Mouse (Mus musculus): ENCODE measurements around the gene Prepl. TPM values are rescaled to one million over a fixed set of nuclear protein-coding genes. Genes with fewer than 3 reads are reported as not detected.
A peak's percentile ranks its signal among the peaks of the same experiment; 100 is the strongest.

The Prepl gene
- 126 and 135 TPM in 2 replicates for polyA plus RNA-seq (2015; fragmentation: Nextera tagmentation; extraction: Ambion mirVana)

DNA sequence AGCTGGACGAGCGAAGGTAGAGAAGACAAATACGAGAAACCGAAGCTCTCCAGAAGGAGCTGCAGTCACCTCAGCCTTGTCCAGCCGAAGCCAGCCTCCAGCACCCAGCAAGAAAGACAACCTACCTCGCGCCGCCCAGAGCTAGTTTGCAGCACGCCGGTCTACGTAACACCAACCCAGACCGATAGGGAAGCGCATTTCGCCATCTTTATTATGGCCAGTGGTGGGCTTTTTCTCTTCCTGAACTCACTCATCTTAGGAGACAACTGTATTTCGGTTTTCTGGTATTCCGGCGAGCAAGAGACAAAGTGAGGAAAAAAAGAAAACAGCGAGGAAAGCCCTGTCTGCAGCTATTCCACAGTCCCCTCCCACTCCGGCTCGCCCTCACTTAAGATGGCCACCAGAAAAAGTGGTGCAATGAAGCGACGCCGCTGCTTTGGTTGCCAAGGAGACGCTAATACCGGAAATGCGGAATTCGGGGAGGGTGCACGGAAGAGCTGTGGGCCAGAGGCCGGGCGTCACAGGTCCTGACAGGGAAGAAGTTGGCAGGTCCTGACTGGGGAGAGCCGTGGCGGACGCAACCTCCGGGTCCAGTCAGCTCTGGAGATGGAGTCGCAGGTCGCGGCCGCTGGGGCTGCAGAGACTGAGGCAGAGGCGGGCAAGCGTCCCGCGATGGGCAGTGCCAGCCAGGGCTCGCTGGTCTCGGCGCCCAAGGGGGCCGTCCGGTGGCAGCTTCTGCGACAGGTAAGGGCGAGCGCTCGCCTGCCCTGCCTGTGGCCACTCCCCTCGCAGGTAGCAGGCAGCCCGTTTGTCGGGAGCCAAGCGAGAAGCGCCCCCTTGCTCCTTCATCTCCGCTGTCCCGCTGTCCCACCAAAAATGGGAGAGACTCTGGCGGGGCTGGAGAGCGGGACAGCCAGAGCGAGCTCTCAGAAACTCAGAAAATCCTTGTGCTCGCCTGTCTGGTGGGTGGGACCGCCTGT, at the start of gene Prepl, which contains the start of gene Camkmt:
TSS of gene Prepl (minus strand) at position 122 of the 980 bp plus-strand sequence.
TSS of gene Camkmt (plus strand) at position 433 of the 980 bp plus-strand sequence.
- H3K9ac ChIP-seq (replicated peaks): peak within 1 kb of the TSS; percentile 83
- WGBS: under 1% methylated on average over 63 of the region's 63 CpGs
- H3K4me1 ChIP-seq: peaks cover 31% of the 10 kb centered on the region
- ATAC-seq (ENCODE audit: low FRiP score): peak; percentile 98
- peak within 1 kb of the TSS; percentile 98 for H3K4me3 ChIP-seq (replicated peaks)
- peak within 1 kb of the TSS; percentile 94 for H3K27ac ChIP-seq (replicated peaks)
- H3K9me3 ChIP-seq (replicated peaks): no peaks in the 10 kb centered on the region
- H3K36me3 ChIP-seq: no peaks in the 10 kb centered on the region
- no peaks in the 10 kb centered on the region for H3K27me3 ChIP-seq (replicated peaks)
- H3K4me2 ChIP-seq: peak within 1 kb of the TSS; percentile 76

DNA sequence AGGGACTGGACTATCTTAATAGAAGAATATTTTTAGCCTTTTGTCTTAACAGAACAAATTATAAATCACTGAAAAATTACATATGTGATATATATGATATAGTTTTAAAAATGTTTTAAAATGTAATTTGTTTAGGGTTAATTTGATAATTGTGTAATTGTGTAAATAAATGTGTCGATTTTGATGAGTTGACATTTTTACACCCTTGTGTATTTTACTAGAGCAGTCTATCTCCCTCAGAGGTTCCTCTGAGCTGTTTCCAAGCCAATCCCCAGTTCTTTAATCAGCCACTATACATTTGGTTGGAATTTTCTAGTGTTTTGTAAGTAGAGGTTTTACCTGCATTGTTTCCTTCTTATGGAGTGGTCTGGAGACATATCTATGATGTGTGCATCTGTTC, 48.4 kb upstream of the Prepl start:
- Histone ChIP-seq H3K4me2 (no peak overlapping the region), H3K4me3 (replicated peaks) (no peak overlapping the region), H3K27ac (replicated peaks) (no peak overlapping the region), H3K36me3 (no peaks in the 10 kb centered on the region), H3K9ac (replicated peaks) (no peak overlapping the region), H3K9me3 (replicated peaks) (no peaks in the 10 kb centered on the region), H3K4me1 (no peaks in the 10 kb centered on the region), H3K27me3 (replicated peaks) (no peaks in the 10 kb centered on the region)
- ATAC-seq (ENCODE audit: low FRiP score): no peak
- WGBS: 95% methylated on average over 1 of the region's 1 CpGs

DNA sequence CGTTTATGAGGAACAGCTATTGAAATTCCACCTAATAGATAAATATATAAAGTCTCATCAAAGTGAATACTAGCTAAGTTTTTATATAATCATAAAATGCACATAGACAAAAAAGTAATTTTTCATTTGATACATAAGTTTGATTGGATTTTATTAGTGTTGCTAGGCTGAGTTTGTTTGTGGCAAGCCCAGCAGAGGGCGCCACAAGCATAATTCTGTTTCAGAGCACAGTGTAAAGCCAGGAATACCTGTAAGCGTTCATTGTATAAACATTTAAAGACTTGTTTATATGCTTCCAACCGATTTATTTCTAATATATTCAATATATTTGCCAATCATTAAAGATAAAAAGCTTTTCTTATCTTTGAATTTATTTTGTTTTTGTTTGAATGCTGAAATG, 26.6 kb upstream of the Prepl start:
- no peak overlapping the region for H3K4me3 ChIP-seq (replicated peaks)
- no peak overlapping the region for H3K9ac ChIP-seq (replicated peaks)
- no peak overlapping the region for H3K27ac ChIP-seq (replicated peaks)
- H3K4me2 ChIP-seq: no peak overlapping the region
- H3K36me3 ChIP-seq: no peaks in the 10 kb centered on the region
- H3K4me1 ChIP-seq: no peaks in the 10 kb centered on the region
- H3K9me3 ChIP-seq (replicated peaks): no peaks in the 10 kb centered on the region
- WGBS: 32% methylated on average over 4 of the region's 4 CpGs
- no peak for ATAC-seq (ENCODE audit: low FRiP score)
- H3K27me3 ChIP-seq (replicated peaks): no peaks in the 10 kb centered on the region

DNA sequence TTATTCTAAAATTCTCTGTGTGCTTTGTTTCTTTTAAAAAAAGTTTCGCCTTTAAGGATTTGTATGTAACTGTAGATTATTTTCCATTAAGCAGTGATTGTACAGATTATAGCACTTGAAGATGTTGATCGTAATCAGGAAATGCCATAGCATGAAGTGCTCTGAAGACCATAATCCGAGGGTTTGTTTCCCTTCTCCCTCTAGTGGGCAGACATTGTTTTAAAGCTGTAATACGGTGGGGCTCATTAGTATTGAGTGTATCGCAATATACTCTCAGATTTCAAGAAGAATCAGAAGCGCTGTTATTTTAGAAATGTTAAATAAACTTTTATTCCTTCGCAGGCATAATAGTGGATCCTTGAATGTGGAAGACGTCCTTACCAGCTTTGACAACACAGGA, 23.4 kb upstream of the Prepl start:
- Histone ChIP-seq H3K4me3 (replicated peaks) (no peak overlapping the region), H3K27ac (replicated peaks) (no peak overlapping the region), H3K36me3 (no peaks in the 10 kb centered on the region), H3K27me3 (replicated peaks) (no peaks in the 10 kb centered on the region), H3K9ac (replicated peaks) (no peak overlapping the region), H3K4me1 (no peaks in the 10 kb centered on the region), H3K9me3 (replicated peaks) (no peaks in the 10 kb centered on the region), H3K4me2 (no peak overlapping the region)
- WGBS: 87% methylated on average over 8 of the region's 8 CpGs
- ATAC-seq (ENCODE audit: low FRiP score): no peak

DNA sequence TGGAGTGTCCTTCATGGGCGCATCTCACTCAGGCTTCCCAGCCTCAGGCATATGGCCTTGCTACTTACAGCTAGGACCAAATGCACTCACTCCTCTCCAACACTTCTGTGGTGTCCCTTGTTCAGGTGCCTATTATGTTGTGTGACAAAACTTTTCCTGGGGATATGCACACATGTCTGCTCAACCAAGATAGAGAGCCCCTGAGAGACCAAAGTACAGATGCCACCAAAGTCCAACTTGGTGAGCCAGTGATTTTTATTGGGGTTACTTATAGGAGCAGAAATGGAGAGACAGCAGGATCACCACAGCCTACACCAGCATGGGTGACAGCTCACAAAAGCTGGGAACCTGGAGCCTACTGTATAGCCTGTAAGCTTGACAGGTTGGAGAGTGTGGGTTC, 20.6 kb upstream of the Prepl start:
- no peak for ATAC-seq (ENCODE audit: low FRiP score)
- H3K9ac ChIP-seq (replicated peaks): no peak overlapping the region
- H3K4me1 ChIP-seq: no peaks in the 10 kb centered on the region
- H3K9me3 ChIP-seq (replicated peaks): no peaks in the 10 kb centered on the region
- WGBS: 100% methylated on average over 1 of the region's 1 CpGs
- no peaks in the 10 kb centered on the region for H3K27me3 ChIP-seq (replicated peaks)
- no peak overlapping the region for H3K4me2 ChIP-seq
- no peaks in the 10 kb centered on the region for H3K36me3 ChIP-seq
- no peak overlapping the region for H3K27ac ChIP-seq (replicated peaks)
- H3K4me3 ChIP-seq (replicated peaks): no peak overlapping the region

DNA sequence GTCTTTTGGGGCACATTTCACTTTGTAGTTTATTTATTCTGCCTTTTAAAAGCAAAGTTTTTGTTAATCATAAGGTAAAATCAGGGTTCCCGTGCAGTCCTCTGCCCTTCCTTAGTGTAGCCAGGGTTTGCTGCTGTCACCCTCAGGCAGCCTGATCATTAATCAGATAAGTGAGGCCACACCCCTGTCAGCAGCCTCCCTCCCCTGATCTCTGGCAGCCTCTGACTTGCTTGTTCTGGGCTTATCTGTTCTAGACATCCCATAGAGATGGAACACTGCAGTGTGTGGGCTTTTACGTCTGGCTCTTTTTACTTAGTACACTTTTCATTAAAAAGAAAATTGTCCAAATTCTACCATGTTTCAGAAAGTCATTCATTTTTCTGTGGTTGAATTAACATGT, 13.3 kb upstream of the Prepl start:
- 57% methylated on average over 2 of the region's 2 CpGs for WGBS
- Histone ChIP-seq H3K36me3 (peaks cover 21% of the 10 kb centered on the region), H3K27me3 (replicated peaks) (no peaks in the 10 kb centered on the region), H3K4me3 (replicated peaks) (no peak overlapping the region), H3K27ac (replicated peaks) (no peak overlapping the region), H3K4me1 (no peaks in the 10 kb centered on the region), H3K4me2 (no peak overlapping the region), H3K9ac (replicated peaks) (no peak overlapping the region), H3K9me3 (replicated peaks) (no peaks in the 10 kb centered on the region)
- no peak for ATAC-seq (ENCODE audit: low FRiP score)

DNA sequence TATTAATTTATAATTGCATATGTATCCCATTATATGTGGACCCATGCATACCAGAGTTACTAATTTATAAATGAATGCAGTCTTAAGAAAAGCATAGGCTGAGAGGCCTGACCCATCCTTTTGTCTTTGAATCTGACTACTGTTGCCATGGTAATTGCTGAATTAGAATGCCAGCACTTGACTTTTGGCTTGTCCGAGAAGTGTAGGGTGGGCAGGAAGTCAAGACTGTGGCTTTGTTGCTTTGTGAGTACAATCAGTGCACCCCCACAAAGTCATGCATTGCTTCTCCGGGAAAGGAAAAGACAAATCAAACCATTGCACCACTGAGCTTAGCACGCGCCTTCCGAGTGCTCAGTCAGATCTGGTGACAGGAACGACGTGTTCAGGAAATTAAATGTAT, 11.7 kb upstream of the Prepl start:
- no peaks in the 10 kb centered on the region for H3K27me3 ChIP-seq (replicated peaks)
- H3K9ac ChIP-seq (replicated peaks): no peak overlapping the region
- no peak overlapping the region for H3K4me2 ChIP-seq
- 29% methylated on average over 7 of the region's 7 CpGs for WGBS
- no peak for ATAC-seq (ENCODE audit: low FRiP score)
- no peaks in the 10 kb centered on the region for H3K4me1 ChIP-seq
- H3K4me3 ChIP-seq (replicated peaks): no peak overlapping the region
- no peak overlapping the region for H3K27ac ChIP-seq (replicated peaks)
- peaks cover 34% of the 10 kb centered on the region for H3K36me3 ChIP-seq
- no peaks in the 10 kb centered on the region for H3K9me3 ChIP-seq (replicated peaks)

DNA sequence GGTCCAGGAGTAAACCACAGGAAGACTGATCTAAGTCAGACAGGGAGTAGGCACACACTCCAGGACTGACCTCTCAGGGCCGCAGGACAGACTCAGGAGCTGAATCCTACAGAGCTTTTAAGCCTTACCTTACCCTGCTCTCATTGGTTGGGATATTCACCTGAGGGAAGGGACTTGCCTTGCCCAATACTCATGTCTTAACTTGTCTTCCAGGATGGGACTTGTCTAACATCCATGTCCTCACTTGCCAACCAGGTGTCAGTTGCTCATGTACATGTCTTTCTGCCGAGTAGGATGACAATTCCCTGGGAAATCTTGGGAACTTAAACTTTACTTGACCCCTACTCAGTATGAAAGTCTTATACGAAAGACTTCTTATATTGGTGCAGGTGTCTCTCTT, 10.2 kb upstream of the Prepl start:
- H3K4me3 ChIP-seq (replicated peaks): no peak overlapping the region
- H3K9ac ChIP-seq (replicated peaks): no peak overlapping the region
- H3K4me1 ChIP-seq: no peaks in the 10 kb centered on the region
- no peak overlapping the region for H3K4me2 ChIP-seq
- H3K27ac ChIP-seq (replicated peaks): no peak overlapping the region
- ATAC-seq (ENCODE audit: low FRiP score): no peak
- WGBS: 76% methylated on average over 3 of the region's 3 CpGs
- H3K27me3 ChIP-seq (replicated peaks): no peaks in the 10 kb centered on the region
- no peaks in the 10 kb centered on the region for H3K9me3 ChIP-seq (replicated peaks)
- peaks cover 34% of the 10 kb centered on the region for H3K36me3 ChIP-seq

DNA sequence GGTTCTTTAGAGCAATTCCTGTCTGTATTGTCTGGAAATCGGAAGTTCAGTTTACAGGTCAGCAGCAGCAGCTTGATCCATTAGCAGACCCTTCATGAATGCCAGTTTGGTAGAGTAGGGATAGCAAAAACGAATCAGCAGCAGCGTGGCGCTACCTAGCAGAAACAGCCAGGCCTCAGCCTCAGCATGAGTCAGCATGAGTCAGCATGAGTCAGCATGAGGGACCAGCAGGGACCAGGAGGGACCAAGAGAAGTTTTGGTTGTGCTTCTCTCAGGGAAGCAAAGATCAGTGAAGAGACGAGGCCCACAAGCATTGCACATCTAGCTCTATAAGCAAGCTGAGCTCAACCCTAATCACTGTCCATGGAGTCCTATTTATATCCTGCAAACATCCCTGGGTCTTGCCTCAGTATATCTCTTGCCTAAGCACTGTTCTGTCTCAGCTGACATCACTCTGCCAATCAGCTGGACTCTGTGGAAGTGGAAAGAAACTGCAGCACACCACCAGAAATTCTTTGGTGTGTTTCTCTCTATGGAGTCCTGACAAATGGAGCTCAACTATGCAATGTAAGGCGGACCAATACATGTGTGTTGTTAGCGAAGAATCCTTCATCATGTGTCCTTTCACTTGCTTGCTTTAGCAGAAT, 8.8 kb upstream of the Prepl start:
- WGBS: 94% methylated on average over 7 of the region's 7 CpGs
- Histone ChIP-seq H3K9me3 (replicated peaks) (no peaks in the 10 kb centered on the region), H3K9ac (replicated peaks) (no peak overlapping the region), H3K4me1 (no peaks in the 10 kb centered on the region), H3K36me3 (peaks cover 34% of the 10 kb centered on the region), H3K4me3 (replicated peaks) (no peak overlapping the region), H3K27ac (replicated peaks) (no peak overlapping the region), H3K27me3 (replicated peaks) (no peaks in the 10 kb centered on the region), H3K4me2 (no peak overlapping the region)
- ATAC-seq (ENCODE audit: low FRiP score): no peak

DNA sequence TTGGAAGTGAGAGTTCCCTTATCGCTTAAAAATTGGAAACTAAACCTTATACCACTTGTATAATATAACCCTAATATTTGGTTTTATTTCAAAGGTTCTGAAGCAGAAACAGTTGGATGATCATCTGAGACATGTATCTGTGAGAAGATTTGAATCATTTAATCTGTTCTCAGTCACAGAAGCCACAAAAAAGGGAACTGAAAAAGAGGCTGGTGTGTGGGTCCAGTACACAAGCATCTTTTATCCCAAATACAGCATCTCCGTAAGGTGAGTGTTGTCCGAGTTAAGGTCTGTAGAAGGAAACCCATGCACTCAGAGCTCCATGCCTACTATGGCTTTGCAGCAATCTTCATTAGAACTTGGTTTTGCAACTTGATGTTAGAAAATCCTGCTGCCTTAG, 6.4 kb upstream of the Prepl start:
- H3K4me2 ChIP-seq: no peak overlapping the region
- peaks cover 6% of the 10 kb centered on the region; the same call in 1 of the 2 replicates for H3K4me1 ChIP-seq
- H3K9me3 ChIP-seq (replicated peaks): no peaks in the 10 kb centered on the region
- peaks cover 34% of the 10 kb centered on the region for H3K36me3 ChIP-seq
- H3K4me3 ChIP-seq (replicated peaks): no peak overlapping the region
- no peaks in the 10 kb centered on the region for H3K27me3 ChIP-seq (replicated peaks)
- no peak overlapping the region for H3K9ac ChIP-seq (replicated peaks)
- no peak for ATAC-seq (ENCODE audit: low FRiP score)
- no peak overlapping the region for H3K27ac ChIP-seq (replicated peaks)
- WGBS: 95% methylated on average over 3 of the region's 3 CpGs

DNA sequence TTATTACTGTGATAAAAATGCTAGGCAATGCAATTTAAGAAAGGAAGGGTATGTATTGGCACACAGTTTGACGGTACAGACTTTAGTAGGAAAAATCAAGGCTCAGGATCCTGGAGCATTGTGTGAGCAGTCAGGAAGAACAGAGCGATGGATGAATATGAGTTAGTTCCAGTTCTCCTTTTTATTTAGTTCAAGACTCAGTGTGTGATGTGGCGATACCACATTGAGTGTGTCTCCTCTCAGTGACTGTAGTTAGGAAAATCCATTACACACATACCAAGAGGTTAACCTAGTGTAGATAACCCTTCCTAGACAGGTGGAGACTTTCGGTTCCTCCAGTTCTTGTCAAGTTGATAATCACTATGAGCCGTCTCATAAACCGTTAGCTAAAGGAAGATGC, 1.7 kb upstream of the Prepl start:
- ATAC-seq (ENCODE audit: low FRiP score): no peak
- H3K36me3 ChIP-seq: no peaks in the 10 kb centered on the region
- H3K9me3 ChIP-seq (replicated peaks): no peaks in the 10 kb centered on the region
- 97% methylated on average over 6 of the region's 6 CpGs for WGBS
- H3K27ac ChIP-seq (replicated peaks): no peak overlapping the region
- H3K4me1 ChIP-seq: peaks cover 31% of the 10 kb centered on the region
- peak overlapping the region; percentile 76 for H3K4me2 ChIP-seq
- no peak overlapping the region for H3K9ac ChIP-seq (replicated peaks)
- peak overlapping the region; percentile 98 for H3K4me3 ChIP-seq (replicated peaks)
- H3K27me3 ChIP-seq (replicated peaks): no peaks in the 10 kb centered on the region

DNA sequence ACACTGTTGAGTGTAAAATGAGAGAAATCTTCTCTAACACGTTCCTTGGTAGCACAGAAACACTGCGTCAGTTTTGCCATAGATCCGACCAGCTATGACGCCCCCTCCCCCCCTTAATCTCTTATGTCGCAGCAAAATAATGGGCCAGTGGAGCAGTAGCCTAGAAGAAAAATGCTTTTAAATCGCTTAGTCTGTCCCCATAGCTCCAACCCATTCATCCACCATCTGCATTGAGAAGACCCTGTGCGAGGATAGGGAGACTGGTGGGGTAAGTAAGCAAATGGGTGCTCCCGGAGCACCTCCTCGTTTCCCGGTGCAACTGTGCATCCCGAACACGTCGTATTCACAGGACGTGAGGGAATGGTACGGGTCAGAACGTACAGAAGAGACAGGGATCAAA, 420 bp downstream of the Prepl start:
- Histone ChIP-seq H3K4me2 (peak overlapping the region; percentile 76), H3K36me3 (no peaks in the 10 kb centered on the region), H3K27me3 (replicated peaks) (no peaks in the 10 kb centered on the region), H3K4me1 (peaks cover 31% of the 10 kb centered on the region), H3K9ac (replicated peaks) (peak overlapping the region; percentile 83), H3K4me3 (replicated peaks) (peak overlapping the region; percentile 98), H3K9me3 (replicated peaks) (no peaks in the 10 kb centered on the region), H3K27ac (replicated peaks) (peak overlapping the region; percentile 94)
- WGBS: under 1% methylated on average over 16 of the region's 16 CpGs
- peak; percentile 34 for ATAC-seq (ENCODE audit: low FRiP score)

Measured in neural tube, embryonic 15.5 days (tissue).